Mouse (Mus musculus): ENCODE measurements around the gene Plcg2.

The Plcg2 gene

GRCm38 (mm10) chr8:117498179-117498914, at the start of gene Plcg2:
Gene Plcg2 (plus strand): TSS chr8:117498291.
- peak; percentile 50 for DNase-seq (ENCODE audit: low spot score)

- DNase-seq (ENCODE audit: low spot score): no peak
Observed at GRCm38 (mm10) chr8:117451072-117451471, 47.0 kb upstream of the Plcg2 start.

GRCm38 (mm10) chr8:117453974-117454373, 44.1 kb upstream of the Plcg2 start:
- no peak for DNase-seq (ENCODE audit: low spot score)

GRCm38 (mm10) chr8:117454516-117455116, 43.5 kb upstream of the Plcg2 start:
- DNase-seq (ENCODE audit: low spot score): no peak

GRCm38 (mm10) chr8:117455701-117456100, 42.4 kb upstream of the Plcg2 start:
- no peak for DNase-seq (ENCODE audit: low spot score)

- no peak for DNase-seq (ENCODE audit: low spot score)
Observed at GRCm38 (mm10) chr8:117458440-117458839, 39.7 kb upstream of the Plcg2 start.

GRCm38 (mm10) chr8:117462701-117463284, 35.3 kb upstream of the Plcg2 start:
- DNase-seq (ENCODE audit: low spot score): no peak

- peak; percentile 64 for DNase-seq (ENCODE audit: low spot score)
Observed at GRCm38 (mm10) chr8:117464525-117464924, 33.6 kb upstream of the Plcg2 start.

GRCm38 (mm10) chr8:117465250-117465649, 32.8 kb upstream of the Plcg2 start:
- peak; percentile 70 for DNase-seq (ENCODE audit: low spot score)

GRCm38 (mm10) chr8:117467466-117467865, 30.6 kb upstream of the Plcg2 start:
- no peak for DNase-seq (ENCODE audit: low spot score)

- DNase-seq (ENCODE audit: low spot score): no peak
Observed at GRCm38 (mm10) chr8:117469431-117470341, 28.4 kb upstream of the Plcg2 start.

GRCm38 (mm10) chr8:117470342-117470781, 27.7 kb upstream of the Plcg2 start:
- DNase-seq (ENCODE audit: low spot score): peak; percentile 76

- DNase-seq (ENCODE audit: low spot score): peak; percentile 89
Observed at GRCm38 (mm10) chr8:117471174-117471573, 26.9 kb upstream of the Plcg2 start.

GRCm38 (mm10) chr8:117471655-117472054, 26.4 kb upstream of the Plcg2 start:
- DNase-seq (ENCODE audit: low spot score): no peak

- no peak for DNase-seq (ENCODE audit: low spot score)
Observed at GRCm38 (mm10) chr8:117472332-117472731, 25.8 kb upstream of the Plcg2 start.

- DNase-seq (ENCODE audit: low spot score): peak; percentile 97
Observed at GRCm38 (mm10) chr8:117474944-117475343, 23.1 kb upstream of the Plcg2 start.

- no peak for DNase-seq (ENCODE audit: low spot score)
Observed at GRCm38 (mm10) chr8:117475819-117476218, 22.3 kb upstream of the Plcg2 start.

GRCm38 (mm10) chr8:117478082-117478481, 20.0 kb upstream of the Plcg2 start:
- no peak for DNase-seq (ENCODE audit: low spot score)

GRCm38 (mm10) chr8:117479996-117480395, 18.1 kb upstream of the Plcg2 start:
- DNase-seq (ENCODE audit: low spot score): no peak

GRCm38 (mm10) chr8:117480516-117480915, 17.6 kb upstream of the Plcg2 start:
- DNase-seq (ENCODE audit: low spot score): no peak

- DNase-seq (ENCODE audit: low spot score): no peak
Observed at GRCm38 (mm10) chr8:117481830-117482229, 16.3 kb upstream of the Plcg2 start.

GRCm38 (mm10) chr8:117484731-117485130, 13.4 kb upstream of the Plcg2 start:
- DNase-seq (ENCODE audit: low spot score): no peak
